Mouse (Mus musculus): ENCODE results near the gene Rxfp4. TPM values are rescaled to one million over a fixed set of nuclear protein-coding genes. Genes with fewer than 3 reads are reported as not detected.

The Rxfp4 gene
- total and polyA plus RNA-seq, 2 experiments from 2014 or later, result not detected

DNA sequence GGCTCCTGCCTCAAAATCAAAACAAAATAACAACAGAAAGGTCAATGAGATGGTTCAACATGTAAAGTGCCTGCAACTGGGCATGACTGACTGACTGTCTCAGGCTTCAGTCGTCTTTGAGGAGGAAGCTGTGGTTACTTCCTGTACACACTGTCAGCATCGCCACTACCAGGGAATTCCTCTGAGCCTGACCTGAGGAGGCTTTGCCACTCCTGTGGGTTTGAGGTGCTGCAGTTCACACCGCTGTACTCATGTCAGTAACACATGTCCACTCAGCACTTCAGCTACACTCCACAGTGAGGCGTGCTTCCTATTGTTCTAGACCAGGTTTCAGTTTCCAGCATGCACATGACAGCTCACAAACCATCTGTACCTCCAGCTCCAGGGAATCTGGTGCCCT is 11.2 kb upstream of the Rxfp4 start:
- TF ChIP-seq CTCF (IDR thresholded peaks at IDR 0.05; ENCODE audit: low read depth), result no peak
- ATAC-seq (no peak), DNase-seq (no peak)
- 87% methylated on average over 4 of the region's 4 CpGs for WGBS
- Histone ChIP-seq H3K9me3 (ENCODE audit: low read length) (no peaks in the 10 kb centered on the region), H3K4me2 (ENCODE audit: low read depth) (no peak overlapping the region), H3K27me3 (ENCODE audit: insufficient read depth, low read length) (no peaks in the 10 kb centered on the region), H3K36me3 (ENCODE audit: insufficient read depth) (no peaks in the 10 kb centered on the region), H3K27ac (ENCODE audit: low read depth, low read length) (no peak overlapping the region), H3K4me1 (ENCODE audit: insufficient read depth) (no peaks in the 10 kb centered on the region), H3K9ac (no peak overlapping the region), H3K4me3 (ENCODE audit: low read depth, low read length) (no peak overlapping the region)

DNA sequence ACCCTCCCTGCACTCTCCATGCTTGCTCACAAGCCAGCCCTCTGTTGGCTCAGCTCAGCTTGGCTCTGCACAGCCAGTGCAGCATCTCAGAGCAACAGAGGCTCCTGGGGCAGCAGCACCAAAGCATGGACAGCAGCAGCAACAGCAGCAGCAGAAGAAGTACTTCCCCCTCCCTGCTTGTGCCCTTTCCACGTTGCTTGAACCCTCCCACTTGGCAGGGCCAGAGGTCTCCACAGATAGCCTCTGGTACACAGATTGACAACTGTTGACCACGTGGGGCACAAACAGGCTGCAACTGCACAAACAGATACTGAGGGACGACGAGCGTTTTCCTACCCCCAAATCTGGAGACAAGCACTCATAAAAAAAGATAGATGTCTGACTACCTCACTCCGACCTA is 6.9 kb upstream of the Rxfp4 start:
- Histone ChIP-seq H3K36me3 (ENCODE audit: insufficient read depth) (no peaks in the 10 kb centered on the region), H3K9ac (no peak overlapping the region), H3K27me3 (ENCODE audit: insufficient read depth, low read length) (no peaks in the 10 kb centered on the region), H3K27ac (ENCODE audit: low read depth, low read length) (no peak overlapping the region), H3K4me2 (ENCODE audit: low read depth) (no peak overlapping the region), H3K4me1 (ENCODE audit: insufficient read depth) (no peaks in the 10 kb centered on the region), H3K9me3 (ENCODE audit: low read length) (no peaks in the 10 kb centered on the region), H3K4me3 (ENCODE audit: low read depth, low read length) (no peak overlapping the region)
- ATAC-seq (no peak), DNase-seq (no peak)
- WGBS, result 51% methylated on average over 6 of the region's 6 CpGs
- TF ChIP-seq CTCF (IDR thresholded peaks at IDR 0.05; ENCODE audit: low read depth), result no peak

DNA sequence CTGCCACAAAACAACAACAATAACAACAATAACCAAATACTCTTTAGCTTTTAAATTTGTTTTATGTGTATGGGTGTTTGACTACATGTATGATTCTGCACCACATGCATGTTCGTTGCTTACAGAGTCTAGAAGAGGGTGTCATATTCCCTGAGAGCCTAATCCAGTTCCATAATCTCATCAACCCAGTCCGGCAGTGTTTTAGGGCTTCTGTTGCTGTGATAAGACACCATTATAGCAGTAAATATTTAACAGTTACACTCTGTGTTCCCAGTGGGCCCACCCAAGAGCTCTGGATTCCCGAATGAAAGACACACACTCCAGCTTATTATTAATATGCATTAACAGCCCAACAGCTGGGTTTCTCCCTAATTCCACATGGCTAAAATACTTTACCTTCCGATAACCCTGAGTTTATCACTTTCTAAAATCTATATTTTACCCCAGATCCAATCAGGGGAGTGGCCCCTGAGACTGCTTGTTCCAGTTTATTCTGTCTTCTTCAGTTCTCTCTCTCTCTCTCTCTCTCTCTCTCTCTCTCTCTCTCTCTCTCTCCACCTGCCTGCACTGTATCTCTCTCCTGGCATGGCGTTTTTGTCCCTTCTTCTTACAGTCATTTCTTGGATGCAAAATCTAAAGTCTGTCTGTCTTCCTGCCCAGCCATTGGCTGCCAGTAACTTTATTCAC is 5.6 kb upstream of the Rxfp4 start:
- Histone ChIP-seq H3K9ac (no peak overlapping the region), H3K4me1 (ENCODE audit: insufficient read depth) (no peaks in the 10 kb centered on the region), H3K4me3 (ENCODE audit: low read depth, low read length) (no peak overlapping the region), H3K9me3 (ENCODE audit: low read length) (no peaks in the 10 kb centered on the region), H3K27me3 (ENCODE audit: insufficient read depth, low read length) (no peaks in the 10 kb centered on the region), H3K4me2 (ENCODE audit: low read depth) (no peak overlapping the region), H3K27ac (ENCODE audit: low read depth, low read length) (no peak overlapping the region), H3K36me3 (ENCODE audit: insufficient read depth) (no peaks in the 10 kb centered on the region)
- TF ChIP-seq CTCF (IDR thresholded peaks at IDR 0.05; ENCODE audit: low read depth), result no peak
- 77% methylated on average over 5 of the region's 5 CpGs for WGBS
- DNase-seq, result no peak
- no peak for ATAC-seq

GRCm38 (mm10) chr3:88655619-88656018 is 2.7 kb upstream of the Rxfp4 start:
- H3K27me3 ChIP-seq (ENCODE audit: insufficient read depth, low read length), result no peaks in the 10 kb centered on the region
- WGBS, result 81% methylated on average over 8 of the region's 8 CpGs
- H3K36me3 ChIP-seq (ENCODE audit: insufficient read depth), result no peaks in the 10 kb centered on the region
- no peak for ATAC-seq
- no peak overlapping the region for H3K4me2 ChIP-seq (ENCODE audit: low read depth)
- no peak for DNase-seq
- TF ChIP-seq CTCF (IDR thresholded peaks at IDR 0.05; ENCODE audit: low read depth), result no peak
- no peak overlapping the region for H3K27ac ChIP-seq (ENCODE audit: low read depth, low read length)
- no peaks in the 10 kb centered on the region for H3K9me3 ChIP-seq (ENCODE audit: low read length)
- H3K9ac ChIP-seq, result no peak overlapping the region
- no peaks in the 10 kb centered on the region for H3K4me1 ChIP-seq (ENCODE audit: insufficient read depth)
- no peak overlapping the region for H3K4me3 ChIP-seq (ENCODE audit: low read depth, low read length)

DNA sequence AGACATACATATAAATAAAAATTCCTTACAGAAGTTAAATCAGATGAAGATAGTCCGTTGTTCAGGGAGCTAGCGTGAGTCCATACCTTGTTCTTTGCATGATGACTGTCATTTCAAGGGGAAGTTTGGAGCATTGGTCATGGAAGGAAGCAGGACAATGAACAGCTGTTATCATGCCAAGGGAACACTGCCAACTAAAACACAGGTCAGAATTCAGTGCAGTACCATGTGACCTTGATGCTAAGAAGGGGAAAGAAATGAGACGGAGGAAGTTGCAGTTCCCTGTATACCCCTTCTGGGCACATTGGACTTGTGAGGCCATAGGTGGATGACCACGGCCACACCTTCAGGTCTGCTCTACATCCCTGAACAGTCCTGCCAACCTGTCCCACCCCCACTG is 1.7 kb upstream of the Rxfp4 start:
- Histone ChIP-seq H3K4me3 (ENCODE audit: low read depth, low read length) (no peak overlapping the region), H3K9ac (no peak overlapping the region), H3K9me3 (ENCODE audit: low read length) (no peaks in the 10 kb centered on the region), H3K27me3 (ENCODE audit: insufficient read depth, low read length) (no peaks in the 10 kb centered on the region), H3K36me3 (ENCODE audit: insufficient read depth) (no peaks in the 10 kb centered on the region), H3K4me1 (ENCODE audit: insufficient read depth) (no peaks in the 10 kb centered on the region), H3K4me2 (ENCODE audit: low read depth) (no peak overlapping the region), H3K27ac (ENCODE audit: low read depth, low read length) (no peak overlapping the region)
- DNase-seq (no peak), ATAC-seq (no peak)
- no peak for TF ChIP-seq CTCF (IDR thresholded peaks at IDR 0.05; ENCODE audit: low read depth)
- WGBS, result 83% methylated on average over 4 of the region's 4 CpGs

DNA sequence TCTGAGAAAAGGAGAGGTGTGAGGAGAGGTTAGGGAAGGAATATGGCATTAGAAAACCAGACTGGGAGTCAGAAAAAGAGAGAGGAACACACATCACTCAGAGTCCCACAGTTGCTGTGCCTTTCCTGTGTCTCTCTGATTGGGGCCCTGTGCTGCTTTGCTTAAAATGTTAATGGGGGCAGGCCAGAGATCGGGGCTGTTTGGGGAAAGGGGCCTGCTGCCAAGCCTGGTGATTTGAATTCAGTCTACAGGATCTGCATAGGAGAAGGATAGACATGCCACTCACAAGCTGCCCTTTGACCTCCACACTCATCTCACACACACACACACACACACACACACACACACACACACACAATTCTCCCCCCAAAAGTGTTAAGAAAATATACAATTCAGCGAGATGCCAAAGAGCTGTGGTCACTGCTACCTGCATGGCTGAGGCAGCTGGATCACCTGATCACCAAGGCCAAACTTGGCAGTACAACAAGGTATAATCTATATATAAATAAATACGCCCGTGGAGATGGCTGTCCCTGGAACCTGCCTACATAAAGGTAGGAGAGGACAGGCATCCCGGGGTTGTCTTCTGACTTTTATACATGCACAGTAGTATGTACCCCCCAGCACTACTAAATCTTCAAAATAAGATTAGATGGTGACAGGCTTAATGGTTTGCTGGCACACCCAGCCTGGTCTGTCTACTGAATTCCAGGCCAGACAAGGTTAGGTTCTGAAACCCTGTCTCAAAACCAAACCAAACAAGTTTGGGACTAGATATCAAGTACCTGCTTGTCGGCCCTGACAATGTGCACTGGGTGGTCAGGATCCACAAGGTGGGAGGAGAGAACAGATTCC is 801 bp upstream of the Rxfp4 start:
- H3K27ac ChIP-seq (ENCODE audit: low read depth, low read length), result no peak overlapping the region
- 80% methylated on average over 6 of the region's 6 CpGs for whole genome bisulfite sequencing
- H3K4me2 ChIP-seq (ENCODE audit: low read depth), result no peak overlapping the region
- H3K36me3 ChIP-seq (ENCODE audit: insufficient read depth), result peaks cover under 1% of the 10 kb centered on the region; the same call in 1 of the 2 replicates
- no peak for DNase-seq
- H3K27me3 ChIP-seq (ENCODE audit: insufficient read depth, low read length), result no peaks in the 10 kb centered on the region
- H3K4me3 ChIP-seq (ENCODE audit: low read depth, low read length), result no peak overlapping the region
- H3K4me1 ChIP-seq (ENCODE audit: insufficient read depth), result no peaks in the 10 kb centered on the region
- no peaks in the 10 kb centered on the region for H3K9me3 ChIP-seq (ENCODE audit: low read length)
- TF ChIP-seq CTCF (IDR thresholded peaks at IDR 0.05; ENCODE audit: low read depth), result no peak
- H3K9ac ChIP-seq, result no peak overlapping the region
- ATAC-seq, result no peak

Data from forebrain, postnatal 0 days (tissue).